Mouse (Mus musculus): Measurements from ENCODE around the gene Trim67. TPM values are rescaled to one million over a fixed set of nuclear protein-coding genes. Genes with fewer than 3 reads are reported as not detected.

Gene Trim67
- polyA plus RNA-seq, 1 experiment from 2014 or later, result 0.23 TPM

GRCm38 (mm10) chr8:124872081-124872480, 79.2 kb downstream of the Trim67 start:
- peak; percentile 57 for ATAC-seq (ENCODE audit: low FRiP score, low TSS enrichment)
- 91% methylated on average over 7 of the region's 7 CpGs for WGBS
- H3K9ac ChIP-seq (ENCODE audit: low read length), result no peak overlapping the region

GRCm38 (mm10) chr8:124872690-124873089, 79.8 kb downstream of the Trim67 start:
- no peaks in the 10 kb centered on the region for H3K27me3 ChIP-seq (ENCODE audit: control insufficient read depth, insufficient read depth, low read length)
- no peak for TF ChIP-seq CTCF (IDR thresholded peaks at IDR 0.05; ENCODE audit: low read depth)
- TF ChIP-seq EP300 (optimal IDR thresholded peaks at IDR 0.05), result no peak
- no peak overlapping the region for H3K4me3 ChIP-seq (ENCODE audit: low read depth, low read length)
- H3K9ac ChIP-seq (ENCODE audit: low read length), result no peak overlapping the region
- WGBS, result 73% methylated on average over 5 of the region's 5 CpGs
- DNase-seq (ENCODE audit: low spot score) (peak; percentile 46), ATAC-seq (ENCODE audit: low FRiP score, low TSS enrichment) (peak; percentile 91)
- H3K4me2 ChIP-seq (replicated peaks; ENCODE audit: low read depth), result no peak overlapping the region
- no peaks in the 10 kb centered on the region for H3K9me3 ChIP-seq (ENCODE audit: control insufficient read depth, low read length)
- no peaks in the 10 kb centered on the region for H3K4me1 ChIP-seq (replicated peaks; ENCODE audit: control insufficient read depth, insufficient read depth)
- H3K36me3 ChIP-seq (ENCODE audit: control insufficient read depth, insufficient read depth, low read length), result peaks cover 20% of the 10 kb centered on the region; the same call in 1 of the 2 replicates
- H3K27ac ChIP-seq (replicated peaks), result no peak overlapping the region

More at GRCm38 (mm10) chr8:124872081-124872480, 79.2 kb downstream of the Trim67 start:
- Histone ChIP-seq H3K27ac (replicated peaks) (no peak overlapping the region), H3K4me2 (replicated peaks; ENCODE audit: low read depth) (no peak overlapping the region), H3K27me3 (ENCODE audit: control insufficient read depth, insufficient read depth, low read length) (no peaks in the 10 kb centered on the region), H3K36me3 (ENCODE audit: control insufficient read depth, insufficient read depth, low read length) (peaks cover 20% of the 10 kb centered on the region; the same call in 1 of the 2 replicates), H3K4me1 (replicated peaks; ENCODE audit: control insufficient read depth, insufficient read depth) (no peaks in the 10 kb centered on the region), H3K4me3 (ENCODE audit: low read depth, low read length) (no peak overlapping the region), H3K9me3 (ENCODE audit: control insufficient read depth, low read length) (no peaks in the 10 kb centered on the region)
- no peak for DNase-seq (ENCODE audit: low spot score)
- TF ChIP-seq EP300 (optimal IDR thresholded peaks at IDR 0.05) (no peak), CTCF (IDR thresholded peaks at IDR 0.05; ENCODE audit: low read depth) (no peak)

GRCm38 (mm10) chr8:124878141-124878540, 85.2 kb downstream of the Trim67 start:
- Histone ChIP-seq H3K4me1 (replicated peaks; ENCODE audit: control insufficient read depth, insufficient read depth) (no peaks in the 10 kb centered on the region), H3K4me3 (ENCODE audit: low read depth, low read length) (no peak overlapping the region), H3K4me2 (replicated peaks; ENCODE audit: low read depth) (no peak overlapping the region), H3K36me3 (ENCODE audit: control insufficient read depth, insufficient read depth, low read length) (peaks cover 35% of the 10 kb centered on the region), H3K9ac (ENCODE audit: low read length) (no peak overlapping the region), H3K27ac (replicated peaks) (no peak overlapping the region), H3K9me3 (ENCODE audit: control insufficient read depth, low read length) (no peaks in the 10 kb centered on the region), H3K27me3 (ENCODE audit: control insufficient read depth, insufficient read depth, low read length) (no peaks in the 10 kb centered on the region)
- WGBS, result 81% methylated on average over 5 of the region's 5 CpGs
- ATAC-seq (ENCODE audit: low FRiP score, low TSS enrichment) (no peak), DNase-seq (ENCODE audit: low spot score) (no peak)
- TF ChIP-seq CTCF (IDR thresholded peaks at IDR 0.05; ENCODE audit: low read depth) (no peak), EP300 (optimal IDR thresholded peaks at IDR 0.05) (no peak)

GRCm38 (mm10) chr8:124878946-124879526, 86.1 kb downstream of the Trim67 start:
- H3K9me3 ChIP-seq (ENCODE audit: control insufficient read depth, low read length), result no peaks in the 10 kb centered on the region
- 60% methylated on average over 10 of the region's 10 CpGs for WGBS
- no peak for TF ChIP-seq EP300 (optimal IDR thresholded peaks at IDR 0.05)
- TF ChIP-seq CTCF (IDR thresholded peaks at IDR 0.05; ENCODE audit: low read depth), result no peak

More at GRCm38 (mm10) chr8:124878946-124879526, 86.1 kb downstream of the Trim67 start:
- no peak overlapping the region for H3K4me2 ChIP-seq (replicated peaks; ENCODE audit: low read depth)
- peaks cover 41% of the 10 kb centered on the region for H3K36me3 ChIP-seq (ENCODE audit: control insufficient read depth, insufficient read depth, low read length)
- no peak overlapping the region for H3K9ac ChIP-seq (ENCODE audit: low read length)
- no peak overlapping the region for H3K4me3 ChIP-seq (ENCODE audit: low read depth, low read length)
- no peaks in the 10 kb centered on the region for H3K27me3 ChIP-seq (ENCODE audit: control insufficient read depth, insufficient read depth, low read length)
- H3K4me1 ChIP-seq (replicated peaks; ENCODE audit: control insufficient read depth, insufficient read depth), result no peaks in the 10 kb centered on the region
- H3K27ac ChIP-seq (replicated peaks), result no peak overlapping the region
- DNase-seq (ENCODE audit: low spot score), result no peak
- no peak for ATAC-seq (ENCODE audit: low FRiP score, low TSS enrichment)

Other genes starting within 250 kb of the Trim67 start
- 42.8 and 44.5 TPM in 2 replicates for gene Agt, start 223.4 kb upstream of the Trim67 start, polyA plus RNA-seq (2015; fragmentation: Nextera tagmentation; extraction: Ambion mirVana)
- gene Capn9, start 217.0 kb upstream of the Trim67 start, polyA plus RNA-seq (2015; fragmentation: Nextera tagmentation; extraction: Ambion mirVana), result 12.8 and 17.6 TPM in 2 replicates
- 17.9 and 20.0 TPM in 2 replicates for gene 2310022B05Rik, start 129.7 kb upstream of the Trim67 start, polyA plus RNA-seq (2015; fragmentation: Nextera tagmentation; extraction: Ambion mirVana)
- gene Ttc13, start 71.1 kb upstream of the Trim67 start, polyA plus RNA-seq (2015; fragmentation: Nextera tagmentation; extraction: Ambion mirVana), result 18.7 and 19.7 TPM in 2 replicates
- 11.0 and 11.2 TPM in 2 replicates for gene Arv1, start 71.0 kb upstream of the Trim67 start, polyA plus RNA-seq (2015; fragmentation: Nextera tagmentation; extraction: Ambion mirVana)
- 12.5 and 13.0 TPM in 2 replicates for gene Fam89a, start 41.3 kb upstream of the Trim67 start, polyA plus RNA-seq (2015; fragmentation: Nextera tagmentation; extraction: Ambion mirVana)
- 41.1 and 41.4 TPM in 2 replicates for gene Gnpat, start 69.9 kb downstream of the Trim67 start, polyA plus RNA-seq (2015; fragmentation: Nextera tagmentation; extraction: Ambion mirVana)
- gene 2810004N23Rik, start 70.0 kb downstream of the Trim67 start, polyA plus RNA-seq (2015; fragmentation: Nextera tagmentation; extraction: Ambion mirVana), result 20.2 and 21.3 TPM in 2 replicates
- gene Exoc8, start 104.6 kb downstream of the Trim67 start, polyA plus RNA-seq (2015; fragmentation: Nextera tagmentation; extraction: Ambion mirVana), result 4.9 and 5.9 TPM in 2 replicates
- 4.9 and 5.0 TPM in 2 replicates for gene Sprtn, start 104.8 kb downstream of the Trim67 start, polyA plus RNA-seq (2015; fragmentation: Nextera tagmentation; extraction: Ambion mirVana)
- 7.1 and 7.5 TPM in 2 replicates for gene Egln1, start 156.2 kb downstream of the Trim67 start, polyA plus RNA-seq (2015; fragmentation: Nextera tagmentation; extraction: Ambion mirVana)
- 62.5 and 66.2 TPM in 2 replicates for gene Tsnax, start 219.9 kb downstream of the Trim67 start, polyA plus RNA-seq (2015; fragmentation: Nextera tagmentation; extraction: Ambion mirVana)